Mouse (Mus musculus): Measurements from ENCODE around the gene Btbd3.

- no peak for TF ChIP-seq CTCF (IDR thresholded peaks at IDR 0.05; ENCODE audit: borderline replicate concordance, control insufficient read depth, extremely low read depth, insufficient read depth, low read length, poor library complexity)
- TF ChIP-seq POLR2A (IDR thresholded peaks at IDR 0.05; ENCODE audit: control insufficient read depth, extremely low read depth, insufficient read depth, low read length, poor library complexity), result no peak
These were observed 247.6 kb downstream of the Btbd3 start for GRCm38 (mm10) chr2:138503866-138504380.
